Mouse (Mus musculus) ES-E14 (cell line): ENCODE measurements at regions not wholly inside any gene's neighbourhood (a gene's known extent, or its start where the extent isn't known, plus 50 kb on each side); places are given as distances from the start of the nearest gene placed in this dataset.

Source experiments
- DNase-seq: peaks from one replicate; pipeline ENCODE4 v3.0.0-alpha.2; 2013; ENCODE audit warnings: low read depth, low spot score
- H3K27ac ChIP-seq: 2 replicates; pipeline ENCODE4 v1.5.1; 2012; ENCODE audit warnings: low read depth, mild to moderate bottlenecking, low read length, moderate library complexity, mixed read lengths; ENCODE audit not compliant: poor library complexity, insufficient read depth, severe bottlenecking
- H3K36me3 ChIP-seq: 2 replicates; pipeline ENCODE4 v1.6.1; 2012; ENCODE audit warnings: mild to moderate bottlenecking, low read length, moderate library complexity, mixed read lengths; ENCODE audit not compliant: control insufficient read depth, poor library complexity, insufficient read depth, severe bottlenecking
- H3K4me1 ChIP-seq, 2 experiments: fragments of 150-350 bp in 1 of 2; sonication (generic) in 1 of 2; 2 replicates each; pipeline ENCODE4 v1.6.1; 2012; ENCODE audit warnings: low read length in 2 of 2, mild to moderate bottlenecking in 1 of 2, mixed read lengths in 1 of 2; ENCODE audit not compliant: control insufficient read depth in 2 of 2, insufficient read depth in 2 of 2, poor library complexity in 1 of 2
- H3K4me3 ChIP-seq, 2 experiments: fragments of 150-350 bp in 1 of 2; sonication (generic) in 1 of 2; 2 replicates each; pipeline ENCODE4 v1.5.1; 2012; ENCODE audit warnings: low read length in 2 of 2, low read depth in 1 of 2, mild to moderate bottlenecking in 1 of 2, mixed read lengths in 1 of 2; ENCODE audit not compliant: insufficient read depth in 1 of 2, poor library complexity in 1 of 2, severe bottlenecking in 1 of 2
- H3K9ac ChIP-seq: 2 replicates; pipeline ENCODE4 v1.6.1; 2012; ENCODE audit warnings: low read depth, mild to moderate bottlenecking, low read length, mixed read lengths; ENCODE audit not compliant: poor library complexity, insufficient read depth, severe bottlenecking
- H3K9me3 ChIP-seq: fragments of 150-350 bp; sonication (generic); 2 replicates; pipeline ENCODE4 v1.6.1; 2012; ENCODE audit warnings: low read depth, mild to moderate bottlenecking, low read length; ENCODE audit not compliant: control insufficient read depth, insufficient read depth
- CHD2 ChIP-seq: IDR thresholded peaks from 2 replicates; pipeline ENCODE4 v1.6.1; 2014; ENCODE audit warnings: mild to moderate bottlenecking, low read depth, low read length, inconsistent platforms
- HCFC1 ChIP-seq: IDR thresholded peaks from 2 replicates; pipeline ENCODE4 v1.6.1; 2012; ENCODE audit warnings: low read length, inconsistent platforms, borderline replicate concordance; ENCODE audit not compliant: insufficient read depth
- MAFK ChIP-seq: IDR thresholded peaks from 2 replicates; pipeline ENCODE4 v1.6.1; 2014; ENCODE audit warnings: mild to moderate bottlenecking, low read depth, low read length, inconsistent platforms; ENCODE audit not compliant: insufficient read depth
- ZC3H11A ChIP-seq: IDR thresholded peaks from 2 replicates; pipeline ENCODE4 v1.6.1; 2012; ENCODE audit warnings: low read depth, mild to moderate bottlenecking, inconsistent platforms, low read length, borderline replicate concordance
- ZNF384 ChIP-seq: IDR thresholded peaks from 2 replicates; pipeline ENCODE4 v1.6.1; 2012; ENCODE audit warnings: low read depth, low read length, inconsistent platforms
- in situ Hi-C, 2 experiments: fragments of 600-800 bp; cut with MboI; formaldehyde crosslinking; loops; one replicate each; pipeline ENCODE4 v1.15.1; 2025; ENCODE audit warnings: low sequenced_read_pairs in 2 of 2, inconsistent platforms in 1 of 2; ENCODE audit not compliant: unreplicated experiment in 2 of 2

- no peaks in the 10 kb centered on the region for H3K9me3 ChIP-seq
- in situ Hi-C loops: no loop called here
- no peak overlapping the region for H3K4me3 ChIP-seq
Observed at GRCm38 (mm10) chr17:27329183-27329582, 124.9 kb upstream of the Lemd2 start.

GRCm38 (mm10) chr17:27325002-27325460, 120.8 kb upstream of the Lemd2 start:
- no peak overlapping the region for H3K9ac ChIP-seq
- peaks cover 0 to 8% of the 10 kb centered on the region in 2 experiments; a peak in 2 of 4 replicates for H3K4me1 ChIP-seq

More at GRCm38 (mm10) chr17:27329183-27329582, 124.9 kb upstream of the Lemd2 start:
- no peak for TF ChIP-seq CHD2
- no peak for TF ChIP-seq HCFC1
- TF ChIP-seq ZNF384: no peak
- TF ChIP-seq ZC3H11A: no peak
- H3K27ac ChIP-seq: no peak overlapping the region
- H3K4me1 ChIP-seq: peaks cover 0 to 8% of the 10 kb centered on the region in 2 experiments; a peak in 2 of 4 replicates
- no peaks in the 10 kb centered on the region for H3K36me3 ChIP-seq
- DNase-seq: no peak
- no peak overlapping the region for H3K9ac ChIP-seq

GRCm38 (mm10) chr17:27323513-27323912, 119.2 kb upstream of the Lemd2 start:
- TF ChIP-seq CHD2: no peak
- no peak for TF ChIP-seq ZNF384
- no peak for TF ChIP-seq HCFC1
- TF ChIP-seq MAFK: no peak
- no peak for TF ChIP-seq ZC3H11A
- in situ Hi-C loops: no loop called here
- Histone ChIP-seq H3K9ac (no peak overlapping the region), H3K27ac (no peak overlapping the region), H3K4me3 (no peak overlapping the region), H3K9me3 (no peaks in the 10 kb centered on the region), H3K4me1 (peaks cover 6 to 8% of the 10 kb centered on the region in 2 experiments), H3K36me3 (no peaks in the 10 kb centered on the region)
- DNase-seq: no peak

More at GRCm38 (mm10) chr17:27325002-27325460, 120.8 kb upstream of the Lemd2 start:
- H3K36me3 ChIP-seq: no peaks in the 10 kb centered on the region
- no peaks in the 10 kb centered on the region for H3K9me3 ChIP-seq
- in situ Hi-C loops: no loop called here
- no peak overlapping the region for H3K27ac ChIP-seq
- peak; percentile 86 for DNase-seq
- peak; percentile 52; the same call in 1 of the 2 replicates for TF ChIP-seq HCFC1
- TF ChIP-seq MAFK: no peak
- peak overlapping the region; percentile 33 to 48; a peak in 3 of 4 replicates for H3K4me3 ChIP-seq

- no peak overlapping the region for H3K9ac ChIP-seq
- no peaks in the 10 kb centered on the region for H3K36me3 ChIP-seq
- in situ Hi-C loops: no loop called here
- H3K4me3 ChIP-seq: no peak overlapping the region
- no peak for DNase-seq
- H3K9me3 ChIP-seq: no peaks in the 10 kb centered on the region
- peaks cover 6 to 8% of the 10 kb centered on the region in 2 experiments for H3K4me1 ChIP-seq
- TF ChIP-seq ZNF384: no peak
- TF ChIP-seq MAFK: no peak
- no peak for TF ChIP-seq ZC3H11A
- no peak for TF ChIP-seq HCFC1
- TF ChIP-seq CHD2: no peak
- no peak overlapping the region for H3K27ac ChIP-seq
Observed at GRCm38 (mm10) chr17:27322891-27323509, 118.7 kb upstream of the Lemd2 start.
